Mouse (Mus musculus) C2C12 (cell line): ENCODE measurements around the gene Krt24.

Source experiments
- CEBPB ChIP-seq: IDR thresholded peaks from one replicate; pipeline ENCODE4 v1.6.1; 2011; ENCODE audit warnings: low read depth, mild to moderate bottlenecking, control low read depth, moderate library complexity
- CTCF ChIP-seq: IDR thresholded peaks from one replicate; pipeline ENCODE4 v1.5.1; 2011; ENCODE audit not compliant: control insufficient read depth, insufficient read depth, insufficient read length
- MAX ChIP-seq: IDR thresholded peaks from one replicate; pipeline ENCODE4 v1.6.1; 2011; ENCODE audit warnings: mild to moderate bottlenecking, control low read depth
- MYOD1 ChIP-seq: IDR thresholded peaks from one replicate; pipeline ENCODE4 v1.6.1; 2011; ENCODE audit warnings: low read depth; ENCODE audit not compliant: control insufficient read depth, insufficient read length
- MYOG ChIP-seq: IDR thresholded peaks from one replicate; pipeline ENCODE4 v1.6.1; 2011; ENCODE audit not compliant: control insufficient read depth, insufficient read length; ENCODE audit errors: extremely low read depth
- USF1 ChIP-seq: IDR thresholded peaks from one replicate; pipeline ENCODE4 v1.6.1; 2011; ENCODE audit warnings: low read depth, mild to moderate bottlenecking, control low read depth, moderate library complexity

DNA sequence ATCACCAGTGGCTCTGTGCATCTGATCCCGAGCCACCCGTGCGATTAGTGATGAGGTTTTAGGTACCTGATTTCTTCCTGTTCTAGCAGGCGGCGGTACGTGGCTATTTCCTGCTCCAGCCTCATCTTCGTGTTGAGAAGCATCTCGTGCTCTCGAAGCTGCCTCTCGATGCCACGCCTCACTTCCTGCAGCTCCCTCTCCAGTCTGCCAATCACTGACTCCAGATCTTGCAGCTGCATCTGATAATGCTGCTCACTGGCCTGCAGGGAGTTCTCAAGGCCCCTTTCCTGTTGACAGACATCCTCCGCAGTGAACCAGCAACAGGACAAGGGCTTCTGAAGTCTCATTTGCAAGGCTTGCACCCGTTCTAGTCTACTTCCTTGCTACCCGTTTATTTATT, 46.6 kb downstream of the Krt24 start:
- TF ChIP-seq USF1 (no peak), CTCF (no peak), MYOD1 (no peak), MAX (no peak), CEBPB (no peak), MYOG (no peak)
